Mouse (Mus musculus): ENCODE measurements around the gene Cntrl. TPM values are rescaled to one million over a fixed set of nuclear protein-coding genes. Genes with fewer than 3 reads are reported as not detected.

Cntrl gene
- 3.3 and 4.4 TPM in 2 replicates for polyA plus RNA-seq (2012; ENCODE audit: insufficient read depth, insufficient read length, missing spikeins)

GRCm38 (mm10) chr2:35109141-35109923 is at the start of gene Cntrl:
TSS of gene Cntrl (plus strand) at chr2:35109492.
- peak within 1 kb of the TSS; percentile 84 for H3K27ac ChIP-seq (replicated peaks; ENCODE audit: low read depth, low read length)
- peak within 1 kb of the TSS; percentile 94 for H3K4me3 ChIP-seq (ENCODE audit: insufficient read depth, low read depth, low read length)
- no peaks in the 10 kb centered on the region for H3K4me1 ChIP-seq (ENCODE audit: control insufficient read depth, insufficient read depth, insufficient read length, low read length)

GRCm38 (mm10) chr2:35060256-35060655 is 49.0 kb upstream of the Cntrl start:
- Histone ChIP-seq H3K4me3 (ENCODE audit: insufficient read depth, low read depth, low read length) (no peak overlapping the region), H3K4me1 (ENCODE audit: control insufficient read depth, insufficient read depth, insufficient read length, low read length) (no peaks in the 10 kb centered on the region), H3K27ac (replicated peaks; ENCODE audit: low read depth, low read length) (no peak overlapping the region)

- no peak overlapping the region for H3K4me3 ChIP-seq (ENCODE audit: insufficient read depth, low read depth, low read length)
- no peaks in the 10 kb centered on the region for H3K4me1 ChIP-seq (ENCODE audit: control insufficient read depth, insufficient read depth, insufficient read length, low read length)
- H3K27ac ChIP-seq (replicated peaks; ENCODE audit: low read depth, low read length) = no peak overlapping the region
These were observed 48.4 kb upstream of the Cntrl start for GRCm38 (mm10) chr2:35060897-35061296.

- Histone ChIP-seq H3K27ac (replicated peaks; ENCODE audit: low read depth, low read length) (no peak within 1 kb of the TSS), H3K4me3 (ENCODE audit: insufficient read depth, low read depth, low read length) (no peak within 1 kb of the TSS), H3K4me1 (ENCODE audit: control insufficient read depth, insufficient read depth, insufficient read length, low read length) (no peaks in the 10 kb centered on the region)
These were observed 48.0 kb upstream of the Cntrl start, which contains the start of gene Hc for GRCm38 (mm10) chr2:35061338-35061737. TSS of gene Hc (minus strand) at chr2:35061438.

GRCm38 (mm10) chr2:35063333-35064030 is 45.8 kb upstream of the Cntrl start:
- no peaks in the 10 kb centered on the region for H3K4me1 ChIP-seq (ENCODE audit: control insufficient read depth, insufficient read depth, insufficient read length, low read length)
- H3K4me3 ChIP-seq (ENCODE audit: insufficient read depth, low read depth, low read length) = no peak overlapping the region
- no peak overlapping the region for H3K27ac ChIP-seq (replicated peaks; ENCODE audit: low read depth, low read length)

- no peaks in the 10 kb centered on the region for H3K4me1 ChIP-seq (ENCODE audit: control insufficient read depth, insufficient read depth, insufficient read length, low read length)
- H3K27ac ChIP-seq (replicated peaks; ENCODE audit: low read depth, low read length) = no peak overlapping the region
- no peak overlapping the region for H3K4me3 ChIP-seq (ENCODE audit: insufficient read depth, low read depth, low read length)
These were observed 42.7 kb upstream of the Cntrl start for GRCm38 (mm10) chr2:35066525-35067082.

GRCm38 (mm10) chr2:35067117-35067516 is 42.2 kb upstream of the Cntrl start:
- Histone ChIP-seq H3K4me3 (ENCODE audit: insufficient read depth, low read depth, low read length) (no peak overlapping the region), H3K4me1 (ENCODE audit: control insufficient read depth, insufficient read depth, insufficient read length, low read length) (no peaks in the 10 kb centered on the region), H3K27ac (replicated peaks; ENCODE audit: low read depth, low read length) (no peak overlapping the region)

GRCm38 (mm10) chr2:35069124-35069523 is 40.2 kb upstream of the Cntrl start:
- no peak overlapping the region for H3K4me3 ChIP-seq (ENCODE audit: insufficient read depth, low read depth, low read length)
- no peak overlapping the region for H3K27ac ChIP-seq (replicated peaks; ENCODE audit: low read depth, low read length)

GRCm38 (mm10) chr2:35070275-35070674 is 39.0 kb upstream of the Cntrl start:
- H3K4me3 ChIP-seq (ENCODE audit: insufficient read depth, low read depth, low read length) = no peak overlapping the region
- no peak overlapping the region for H3K27ac ChIP-seq (replicated peaks; ENCODE audit: low read depth, low read length)
- no peaks in the 10 kb centered on the region for H3K4me1 ChIP-seq (ENCODE audit: control insufficient read depth, insufficient read depth, insufficient read length, low read length)

More at GRCm38 (mm10) chr2:35069124-35069523, 40.2 kb upstream of the Cntrl start:
- H3K4me1 ChIP-seq (ENCODE audit: control insufficient read depth, insufficient read depth, insufficient read length, low read length) = no peaks in the 10 kb centered on the region

- Histone ChIP-seq H3K4me3 (ENCODE audit: insufficient read depth, low read depth, low read length) (no peak overlapping the region), H3K27ac (replicated peaks; ENCODE audit: low read depth, low read length) (no peak overlapping the region), H3K4me1 (ENCODE audit: control insufficient read depth, insufficient read depth, insufficient read length, low read length) (no peaks in the 10 kb centered on the region)
These were observed 36.7 kb upstream of the Cntrl start for GRCm38 (mm10) chr2:35072547-35072946.

GRCm38 (mm10) chr2:35074328-35074727 is 35.0 kb upstream of the Cntrl start:
- Histone ChIP-seq H3K4me3 (ENCODE audit: insufficient read depth, low read depth, low read length) (no peak overlapping the region), H3K27ac (replicated peaks; ENCODE audit: low read depth, low read length) (no peak overlapping the region), H3K4me1 (ENCODE audit: control insufficient read depth, insufficient read depth, insufficient read length, low read length) (no peaks in the 10 kb centered on the region)

GRCm38 (mm10) chr2:35079166-35079565 is 30.1 kb upstream of the Cntrl start:
- Histone ChIP-seq H3K27ac (replicated peaks; ENCODE audit: low read depth, low read length) (no peak overlapping the region), H3K4me1 (ENCODE audit: control insufficient read depth, insufficient read depth, insufficient read length, low read length) (no peaks in the 10 kb centered on the region), H3K4me3 (ENCODE audit: insufficient read depth, low read depth, low read length) (no peak overlapping the region)

- H3K4me1 ChIP-seq (ENCODE audit: control insufficient read depth, insufficient read depth, insufficient read length, low read length) = no peaks in the 10 kb centered on the region
- no peak overlapping the region for H3K27ac ChIP-seq (replicated peaks; ENCODE audit: low read depth, low read length)
- H3K4me3 ChIP-seq (ENCODE audit: insufficient read depth, low read depth, low read length) = no peak overlapping the region
These were observed 21.9 kb upstream of the Cntrl start for GRCm38 (mm10) chr2:35087418-35087817.

GRCm38 (mm10) chr2:35100529-35100928 is 8.8 kb upstream of the Cntrl start:
- H3K27ac ChIP-seq (replicated peaks; ENCODE audit: low read depth, low read length) = no peak overlapping the region
- no peaks in the 10 kb centered on the region for H3K4me1 ChIP-seq (ENCODE audit: control insufficient read depth, insufficient read depth, insufficient read length, low read length)
- H3K4me3 ChIP-seq (ENCODE audit: insufficient read depth, low read depth, low read length) = no peak overlapping the region

- Histone ChIP-seq H3K27ac (replicated peaks; ENCODE audit: low read depth, low read length) (no peak within 1 kb of the TSS), H3K4me1 (ENCODE audit: control insufficient read depth, insufficient read depth, insufficient read length, low read length) (no peaks in the 10 kb centered on the region), H3K4me3 (ENCODE audit: insufficient read depth, low read depth, low read length) (no peak within 1 kb of the TSS)
These were observed 7.8 kb upstream of the Cntrl start, which contains the start of gene AI182371 for GRCm38 (mm10) chr2:35101443-35101842. TSS of gene AI182371 (minus strand) at chr2:35101543.
